Mouse (Mus musculus): Measurements from ENCODE around the gene Hist1h2ab.
A peak's percentile ranks its signal among the peaks of the same experiment; 100 is the strongest.

Hist1h2ab gene

GRCm38 (mm10) chr13:23792520-23792919 is 41.6 kb downstream of the Hist1h2ab start:
- DNase-seq, result peak; percentile 64 to 69

GRCm38 (mm10) chr13:23799405-23799804 is 48.5 kb downstream of the Hist1h2ab start:
- DNase-seq, result no peak

Data from cerebellum, postnatal 14 days (tissue).